Mouse (Mus musculus) adrenal gland, adult 8-10 months (tissue): ENCODE results near the gene Zfp644. TPM values are rescaled to one million over a fixed set of nuclear protein-coding genes. Genes with fewer than 3 reads are reported as not detected.

Experiments used
- DNase-seq: peaks from one replicate; pipeline ENCODE4 v3.0.0; 2022
- total RNA-seq, 4 experiments: library from RNA; stranded (reverse); gene quantifications; 2 replicates each; pipeline ENCODE4 v1.2.4; 2022

The Zfp644 gene
- total RNA-seq, 4 experiments from 2014 or later: 53.2 to 94.2 (median 70.1) TPM

DNA sequence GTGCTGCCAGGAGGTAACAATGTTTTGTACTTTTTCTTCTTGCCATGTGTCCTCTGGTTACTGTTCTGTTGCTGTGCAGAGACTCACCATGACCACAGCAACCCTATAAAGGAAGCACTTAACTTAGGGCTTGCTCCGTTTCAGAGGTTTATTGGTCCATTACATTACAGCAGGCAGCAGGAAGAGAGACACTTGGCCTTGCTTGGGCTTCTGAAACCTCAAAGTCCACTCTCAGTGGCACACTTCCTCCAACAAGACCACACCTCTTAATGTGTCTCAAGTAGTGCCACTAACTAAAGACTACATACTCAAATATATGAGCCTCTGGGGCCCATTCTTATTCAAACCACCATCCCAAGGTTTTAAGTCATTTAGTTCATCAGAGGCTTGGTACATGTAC lies 36.2 kb downstream of the Zfp644 start:
- DNase-seq: no peak

DNA sequence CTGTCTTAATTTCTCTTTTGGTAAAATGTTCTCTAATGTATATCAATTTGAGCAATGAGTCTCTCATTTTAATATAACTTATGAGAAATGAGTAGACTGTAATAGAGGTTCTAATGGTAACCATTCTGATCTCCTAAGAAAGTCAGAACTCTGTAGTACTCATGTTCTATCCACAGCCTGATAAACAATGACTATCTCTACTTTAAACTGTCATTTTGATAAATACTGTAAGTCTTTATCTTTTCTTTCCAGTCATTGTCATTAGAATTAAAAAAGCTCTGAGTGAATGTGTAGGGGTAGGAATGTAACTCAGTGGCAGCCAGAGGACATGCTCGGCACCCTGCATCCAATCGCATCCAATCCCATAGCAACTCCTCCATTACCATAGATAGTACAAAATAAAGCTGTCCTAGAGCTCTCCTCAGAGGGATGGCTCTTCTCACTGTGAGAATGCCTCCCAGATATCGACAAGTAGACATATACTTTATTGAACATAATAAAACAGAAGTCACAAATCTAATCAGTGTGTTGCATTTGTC lies 44.2 kb downstream of the Zfp644 start:
- no peak for DNase-seq

DNA sequence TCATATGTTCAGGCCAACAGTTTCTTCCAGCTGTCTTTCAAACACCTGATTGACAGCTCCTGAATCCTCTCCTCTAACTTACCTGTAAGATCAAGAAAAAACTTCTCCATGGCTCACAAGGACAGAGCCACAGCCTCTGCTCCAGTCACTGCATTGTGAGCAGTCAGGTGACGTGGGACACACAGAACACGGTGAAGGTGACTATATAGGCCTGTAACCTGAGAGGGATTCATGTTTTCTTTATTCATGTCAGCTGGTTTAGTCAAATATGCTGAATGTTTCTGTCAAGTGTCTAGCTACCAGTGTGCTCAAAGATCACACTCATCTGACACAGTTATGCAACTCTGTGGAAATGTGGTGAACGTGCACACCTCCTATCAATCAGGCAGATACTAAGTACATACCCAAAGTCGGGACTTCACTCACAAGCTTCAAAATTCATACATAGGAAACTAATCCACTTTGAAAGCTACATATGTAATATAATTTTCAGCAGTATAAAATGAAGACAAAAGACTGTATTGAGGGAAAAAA lies 44.8 kb downstream of the Zfp644 start:
- DNase-seq: no peak

DNA sequence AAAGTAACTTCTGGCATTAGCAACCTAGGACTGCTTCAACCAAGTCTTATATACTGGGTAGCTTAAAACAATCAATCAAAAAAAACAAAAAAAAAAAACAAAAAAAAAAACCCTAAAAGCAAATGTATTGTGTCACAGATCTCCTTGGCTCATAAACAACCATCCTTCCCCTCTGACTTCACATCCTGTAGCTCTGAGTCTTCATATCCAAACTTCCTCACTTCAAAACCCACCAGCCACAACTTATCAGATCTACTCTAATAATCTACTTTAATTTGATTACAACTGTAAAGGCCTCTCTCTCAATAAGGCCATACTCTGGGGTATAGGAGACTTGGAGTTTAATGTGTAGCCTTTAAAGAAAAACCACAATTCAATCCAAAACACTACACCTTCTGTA lies 47.1 kb downstream of the Zfp644 start:
- DNase-seq: no peak

DNA sequence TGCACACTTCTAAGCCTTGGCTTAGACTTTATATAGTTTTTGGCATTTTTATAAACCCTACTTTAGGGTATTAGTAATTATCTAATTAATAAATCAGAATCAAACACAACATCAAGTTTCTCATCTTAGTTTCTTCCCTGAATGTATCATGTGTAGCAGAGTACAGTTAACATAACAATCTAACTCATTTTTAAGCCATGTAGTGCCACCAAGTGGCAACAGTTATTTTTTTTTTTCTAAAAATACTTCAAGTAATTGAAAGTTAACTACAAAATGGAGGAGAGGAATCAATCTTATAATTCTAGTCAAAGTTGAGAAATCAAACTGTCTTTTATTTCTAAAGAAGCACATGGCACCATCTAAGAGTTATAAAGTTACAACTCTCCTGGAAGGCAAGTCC lies 47.6 kb downstream of the Zfp644 start:
- no peak for DNase-seq

DNA sequence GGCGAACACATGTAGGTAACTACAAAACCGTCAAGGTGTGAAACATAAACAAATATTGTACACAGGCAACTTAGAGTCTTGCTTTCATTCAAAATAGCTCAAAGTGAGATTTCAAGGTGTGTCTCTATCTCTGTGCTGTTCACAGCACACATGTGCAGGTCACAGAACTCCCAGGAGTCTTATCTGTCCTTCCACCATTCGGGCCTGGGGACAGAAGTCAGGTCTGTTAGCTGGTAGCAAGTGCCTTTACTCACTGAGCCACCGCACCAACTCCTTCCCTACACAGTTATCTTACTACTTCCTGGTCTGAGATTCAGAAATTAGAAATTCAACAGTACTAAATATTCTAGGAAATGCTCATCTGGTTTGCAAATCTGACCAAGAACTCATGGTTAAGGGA lies 53.7 kb downstream of the Zfp644 start:
- DNase-seq: no peak

DNA sequence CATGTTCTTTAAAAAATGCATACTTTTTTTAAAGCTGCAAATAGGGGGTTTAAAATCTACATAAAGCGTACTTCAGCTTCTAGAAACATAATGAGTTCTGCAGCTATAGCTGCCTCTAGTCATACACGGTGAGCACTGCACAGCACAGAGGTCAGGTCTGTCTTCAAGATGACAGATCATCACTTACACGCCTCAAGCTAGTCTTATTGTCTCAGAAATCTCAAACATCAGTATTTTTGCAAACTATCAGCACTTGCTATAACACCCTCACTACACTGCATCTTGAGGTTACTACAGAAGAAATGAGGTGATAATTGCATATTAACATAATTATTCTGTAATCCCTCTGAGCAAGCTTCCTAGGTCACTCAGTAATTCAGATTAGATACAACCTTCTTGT lies 55.2 kb downstream of the Zfp644 start:
- no peak for DNase-seq

DNA sequence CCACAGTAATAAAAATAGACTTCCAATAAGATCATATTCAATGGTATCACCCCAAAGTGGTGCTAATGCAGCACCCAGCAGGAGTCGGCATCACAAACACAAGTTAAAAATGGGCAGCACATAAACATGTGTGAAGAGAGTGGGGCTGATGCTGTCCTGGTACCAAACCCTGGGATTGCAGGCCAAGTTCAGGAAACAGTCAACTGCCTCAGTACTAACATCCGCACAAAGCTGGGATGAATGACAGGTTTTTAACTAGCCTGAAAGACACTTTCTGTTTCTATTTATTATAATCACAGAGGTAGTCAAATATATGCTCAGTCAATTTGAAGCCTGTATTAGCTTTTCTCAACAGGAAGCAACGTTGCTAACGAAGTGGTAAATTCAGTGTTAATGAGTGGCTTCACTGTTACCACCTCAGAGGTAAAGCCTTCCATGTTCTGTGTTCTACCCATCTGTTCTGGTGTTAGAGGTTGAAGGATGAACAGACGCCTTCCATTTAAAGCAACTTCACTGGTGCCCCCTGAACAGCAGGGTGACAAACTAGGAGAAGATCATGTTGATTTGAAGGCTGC lies 56.8 kb downstream of the Zfp644 start:
- no peak for DNase-seq

DNA sequence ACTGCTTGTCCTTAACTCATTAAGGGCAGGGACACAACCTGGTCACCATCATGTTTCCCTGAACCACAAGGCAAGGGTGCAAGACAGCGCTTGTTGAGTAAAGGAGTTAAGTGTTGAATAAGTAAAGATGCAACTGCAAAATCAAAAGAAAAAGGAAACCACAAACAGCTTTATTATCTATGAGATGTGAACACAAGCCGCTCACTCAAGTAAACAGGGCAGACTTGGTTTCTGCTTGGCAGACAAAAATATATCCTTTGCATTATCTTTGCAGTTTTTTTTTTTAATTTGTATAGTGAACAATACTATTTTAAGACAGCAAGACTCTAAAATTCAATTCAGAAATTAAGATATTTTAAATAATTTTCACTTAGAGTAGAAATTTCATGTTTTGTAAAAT lies 57.5 kb downstream of the Zfp644 start:
- DNase-seq: no peak

DNA sequence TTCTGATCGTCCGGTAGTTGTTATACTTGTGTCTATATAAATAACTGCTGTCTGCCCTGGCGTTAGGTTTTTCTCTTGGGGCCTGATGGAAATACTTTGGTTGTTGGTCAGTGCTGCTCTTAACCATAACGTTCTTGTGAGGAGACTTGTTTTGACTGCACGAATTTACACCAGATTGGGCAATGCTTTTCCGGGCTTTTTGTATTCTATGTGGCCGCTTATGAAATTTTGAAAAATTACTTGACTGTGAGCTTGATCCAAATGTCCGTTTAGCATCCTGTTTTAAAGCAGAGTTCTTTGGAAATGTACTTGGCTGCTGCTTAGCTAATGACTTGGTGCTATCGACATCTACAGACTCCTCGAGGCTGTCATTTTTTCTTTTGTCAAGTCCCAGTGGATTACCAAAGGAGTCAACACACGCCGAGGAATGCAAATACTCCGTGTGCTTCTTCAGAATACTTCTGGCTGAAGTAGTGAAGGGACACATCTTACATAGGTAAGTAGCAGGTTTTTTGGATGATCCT lies 60.6 kb downstream of the Zfp644 start:
- no peak for DNase-seq

DNA sequence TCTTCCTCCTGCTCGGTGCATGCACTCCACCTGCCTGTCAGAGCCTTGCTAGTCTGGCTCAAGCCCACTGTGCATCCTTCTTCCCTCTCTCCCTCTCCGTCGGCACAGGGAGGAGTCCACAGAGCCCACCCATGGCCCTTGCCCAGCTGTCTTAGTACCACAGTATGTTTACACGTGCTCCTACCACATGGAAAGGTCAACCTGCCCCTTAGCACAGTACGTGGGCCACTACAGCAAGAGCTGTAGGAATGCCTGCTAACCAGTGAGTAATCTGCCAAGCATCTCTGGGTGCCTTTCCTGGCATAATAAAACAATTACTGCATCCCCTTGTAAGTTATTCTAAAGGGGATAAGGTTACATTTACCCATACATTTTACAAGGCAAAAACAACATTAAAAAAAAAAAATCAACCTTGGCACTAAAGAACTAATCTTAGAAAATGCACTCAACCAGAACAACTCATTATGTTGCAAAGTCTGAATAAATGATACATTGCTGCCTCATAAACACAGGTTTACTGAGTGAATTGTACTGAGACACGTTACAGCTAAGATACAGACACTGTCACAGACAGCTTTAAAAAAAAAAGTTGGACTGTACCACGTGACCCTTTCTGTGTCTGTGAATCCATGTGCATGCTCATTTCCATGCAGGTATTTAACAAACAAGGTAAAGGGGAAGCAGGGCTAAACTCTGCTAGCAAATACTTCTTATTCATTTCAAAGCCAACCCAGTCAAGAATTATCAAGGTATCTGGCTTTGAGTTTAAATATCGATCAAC lies 68.5 kb downstream of the Zfp644 start:
- DNase-seq: no peak

DNA sequence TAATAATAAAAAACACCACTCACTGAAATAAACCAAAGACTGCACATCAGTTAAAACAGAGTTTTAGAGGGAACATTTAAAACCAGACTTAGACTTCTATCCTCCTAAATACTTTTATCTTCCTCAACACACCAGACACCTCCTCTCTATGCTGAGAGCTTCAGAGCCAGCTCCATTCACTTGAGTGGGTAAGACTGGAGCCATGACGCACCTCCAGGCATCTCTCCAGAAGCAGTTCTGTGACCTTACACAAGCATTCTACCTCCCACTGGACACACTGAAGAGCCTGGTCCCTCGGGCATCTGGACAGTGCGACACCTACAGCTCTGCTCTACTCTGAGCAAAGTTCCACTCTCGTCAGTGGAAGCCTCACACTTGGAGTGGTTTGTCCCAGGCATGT lies 73.8 kb downstream of the Zfp644 start:
- no peak for DNase-seq

DNA sequence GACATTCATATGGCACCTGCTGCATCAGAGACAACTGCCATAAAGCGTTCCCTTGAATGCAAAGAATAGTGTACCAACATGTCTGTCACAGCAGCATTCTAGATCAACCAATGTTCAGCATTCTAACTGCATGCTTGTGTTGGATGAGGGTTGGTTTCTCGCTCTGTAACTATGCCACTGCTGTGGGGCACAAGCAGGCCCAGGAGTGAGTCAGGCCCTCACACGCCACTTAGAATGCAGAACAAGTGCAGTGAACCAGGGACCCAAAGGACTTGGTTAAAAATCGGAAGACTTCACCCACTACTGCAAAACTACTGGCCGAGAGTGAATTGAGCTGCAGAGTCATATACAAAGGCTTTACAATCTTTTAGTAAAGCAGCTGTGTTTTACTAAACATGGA lies 74.9 kb downstream of the Zfp644 start:
- DNase-seq: no peak

DNA sequence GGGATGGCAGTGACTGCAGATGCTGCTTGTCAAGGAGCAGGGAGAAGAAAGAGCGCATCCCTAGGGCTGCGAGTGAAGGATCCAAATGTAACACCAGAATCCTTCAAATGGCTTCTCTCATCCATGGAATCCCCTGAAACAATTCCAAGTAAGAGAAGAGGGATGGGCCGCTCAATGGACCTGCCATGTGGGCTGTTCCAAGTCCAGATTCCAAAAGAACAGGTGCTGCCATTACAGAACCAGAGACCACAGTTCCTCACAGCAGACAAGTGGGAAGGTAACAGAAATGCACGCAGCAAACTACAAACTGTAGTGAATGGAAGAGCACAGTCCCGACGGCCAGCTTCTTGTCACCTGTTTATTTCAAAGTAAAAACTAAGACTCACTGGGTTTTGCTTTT lies 76.6 kb downstream of the Zfp644 start:
- DNase-seq: no peak

DNA sequence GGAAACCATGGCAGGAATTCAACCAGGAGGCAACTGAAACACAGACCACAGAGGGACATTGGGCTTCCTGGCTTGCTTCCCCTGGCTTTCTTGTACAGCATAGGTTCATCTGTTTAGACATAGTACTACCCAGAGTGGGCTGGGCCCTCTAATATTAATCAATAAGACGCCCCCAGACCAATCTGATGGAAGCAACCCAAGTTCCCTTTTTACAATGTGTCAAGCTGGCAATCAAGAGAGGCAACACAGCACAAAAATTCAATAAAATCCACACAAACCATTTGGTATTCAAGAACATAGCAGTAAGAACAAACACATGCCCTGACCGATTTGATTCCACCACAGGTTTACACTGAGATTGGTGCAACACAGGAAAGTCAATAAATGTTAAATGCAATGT lies 82.1 kb downstream of the Zfp644 start:
- no peak for DNase-seq

DNA sequence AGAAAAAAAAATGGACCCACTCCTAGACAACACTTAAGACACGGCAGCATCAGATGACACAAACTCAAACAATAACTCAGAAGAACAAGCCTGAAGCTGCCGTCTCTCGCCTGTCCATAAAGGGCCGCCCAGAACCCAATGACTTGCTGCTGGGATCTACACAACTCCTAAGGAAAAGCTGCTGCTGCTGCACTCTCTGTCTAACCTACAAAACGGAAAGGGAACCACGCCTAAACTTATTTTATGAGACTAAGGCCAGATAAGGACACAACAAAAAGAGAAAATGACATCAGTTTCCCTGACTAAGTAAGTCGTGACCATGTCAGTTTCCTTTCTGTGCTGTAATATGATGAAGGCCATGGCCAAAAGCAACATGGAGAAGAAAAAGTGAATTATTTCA lies 82.5 kb downstream of the Zfp644 start:
- no peak for DNase-seq

DNA sequence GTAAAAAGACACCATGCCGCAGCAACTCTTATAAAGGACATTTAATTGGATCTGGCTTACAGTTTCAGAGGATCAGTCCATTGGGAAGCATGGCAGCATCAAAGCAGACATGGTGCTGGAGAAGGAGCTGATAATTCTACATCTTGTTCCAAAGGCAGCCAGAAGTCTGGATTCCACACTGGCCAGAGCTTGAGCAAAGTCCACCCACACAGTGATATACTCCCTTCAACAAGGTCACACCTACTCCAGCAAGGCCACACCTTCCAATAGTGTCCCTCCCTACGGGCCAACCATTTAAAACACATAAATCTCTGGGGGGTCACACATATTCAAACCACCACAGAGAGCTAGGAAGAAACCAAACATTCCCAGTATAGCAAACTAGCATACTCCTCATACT lies 84.9 kb downstream of the Zfp644 start:
- DNase-seq: no peak

DNA sequence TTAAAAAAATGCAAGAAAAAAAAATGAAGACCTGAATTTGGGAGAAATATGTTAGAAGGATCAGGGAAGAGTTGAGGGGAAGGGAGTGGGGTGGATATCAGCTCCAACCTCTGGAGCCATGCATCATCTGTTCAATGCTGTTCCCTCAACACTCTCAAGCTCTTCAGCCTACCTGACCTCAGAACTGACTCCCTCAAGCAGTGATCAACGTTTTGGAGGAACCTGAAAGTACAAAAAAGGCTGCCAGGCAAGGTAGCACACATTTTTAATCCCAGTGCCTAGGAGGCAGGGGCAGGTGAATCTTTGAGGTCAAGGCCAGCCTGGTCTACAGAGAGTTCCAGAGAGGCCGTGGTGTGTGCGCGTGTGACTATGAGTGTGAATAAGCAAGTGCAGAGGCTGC lies 88.3 kb downstream of the Zfp644 start, which contains the start of gene Gm17304:
Gene Gm17304, plus strand, starts transcription at position 301 of the 400 bp plus-strand sequence.
- no peak for DNase-seq

DNA sequence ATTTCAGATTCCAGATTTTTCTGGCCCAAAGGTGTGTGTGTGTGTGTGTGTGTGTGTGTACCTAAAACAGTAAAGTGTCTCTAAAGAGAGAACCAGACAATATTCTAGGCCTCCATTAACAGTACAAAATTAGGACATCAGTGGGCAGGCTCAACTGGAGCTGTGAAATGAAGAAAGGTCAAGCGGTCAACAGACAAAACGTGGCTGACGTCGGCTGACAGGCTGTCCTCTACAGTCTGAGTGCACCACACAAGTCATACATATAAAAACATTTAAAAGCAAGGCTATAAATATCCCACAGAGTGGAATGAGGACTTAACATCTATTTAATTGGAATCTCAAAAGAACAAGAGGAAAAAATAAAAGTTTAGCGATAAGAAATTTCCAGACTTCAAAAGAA lies 90.0 kb downstream of the Zfp644 start:
- DNase-seq: no peak

DNA sequence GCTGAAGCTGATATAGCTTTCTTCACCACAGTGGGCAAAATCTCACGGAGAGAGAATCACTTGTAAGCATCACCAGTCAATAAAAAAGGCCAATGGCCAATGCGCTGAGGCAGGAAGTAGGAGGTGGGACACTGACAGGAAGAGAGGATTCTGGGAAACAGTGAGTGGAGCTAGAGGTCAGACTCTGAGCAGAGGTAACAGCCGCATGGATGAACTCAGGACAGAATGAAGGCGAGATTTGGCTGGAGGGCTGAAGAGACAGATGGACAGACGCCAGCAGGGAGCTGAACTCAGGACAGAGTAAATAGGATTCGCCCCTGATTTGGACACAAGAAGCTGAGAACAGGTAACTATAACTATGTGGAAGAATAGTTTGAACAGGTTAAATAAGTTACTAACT lies 92.0 kb downstream of the Zfp644 start:
- DNase-seq: no peak

DNA sequence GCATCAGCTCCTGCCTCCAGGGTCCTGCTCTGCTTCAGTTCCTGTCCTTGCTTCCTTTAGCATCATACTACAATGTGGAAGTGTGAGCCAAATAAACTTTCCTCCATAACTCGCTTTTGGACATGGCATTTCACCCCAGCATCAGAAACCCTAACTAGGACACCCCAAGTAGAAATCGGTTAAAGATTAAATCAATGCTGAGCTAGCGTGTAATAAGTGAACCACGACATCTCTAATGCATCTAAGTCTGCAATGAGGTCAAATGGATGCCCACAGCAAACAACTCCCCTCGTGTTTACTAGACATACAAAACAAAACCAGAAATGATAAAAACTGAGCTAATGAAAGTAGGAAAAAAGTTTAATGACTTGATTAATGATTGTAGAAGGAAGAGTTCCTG lies 92.7 kb downstream of the Zfp644 start:
- DNase-seq: no peak

DNA sequence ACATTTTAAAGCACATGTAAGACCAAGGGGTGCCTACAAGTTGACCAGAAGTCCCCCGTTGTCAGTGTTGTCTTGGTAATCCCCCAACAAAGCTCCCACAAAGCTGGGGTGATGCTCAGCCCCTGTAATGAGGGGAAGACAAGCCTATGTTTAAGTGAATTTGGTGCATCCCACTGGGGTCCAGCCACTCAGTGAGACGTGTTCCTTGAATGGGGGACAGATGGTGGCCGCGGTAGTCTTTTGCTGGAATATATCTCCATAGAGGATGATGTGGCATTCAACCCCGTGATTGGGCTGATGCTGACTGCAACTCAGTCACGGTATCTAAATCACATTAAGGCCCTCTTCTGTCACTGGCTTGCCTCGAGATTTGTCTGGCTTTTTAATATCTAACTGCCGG lies 97.6 kb downstream of the Zfp644 start:
- no peak for DNase-seq

DNA sequence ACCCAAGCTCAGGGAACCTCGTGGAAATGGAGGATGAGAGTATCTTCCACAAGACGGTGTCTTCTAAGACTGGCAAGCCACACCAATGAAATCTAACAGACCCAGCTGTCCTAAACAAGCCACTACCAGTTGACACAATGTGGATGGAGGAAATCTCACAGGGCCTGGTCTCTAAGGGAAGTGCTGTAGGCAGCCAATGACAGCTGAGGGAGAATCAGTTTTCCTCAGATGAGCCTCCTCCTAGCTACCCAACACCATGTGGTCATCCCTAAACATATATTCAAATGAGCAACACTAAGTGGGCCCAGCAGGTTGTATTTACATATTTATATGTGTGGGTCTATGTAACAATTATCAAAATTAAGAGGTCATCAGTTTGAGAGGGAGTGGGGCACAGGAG lies 99.6 kb downstream of the Zfp644 start:
- no peak for DNase-seq

DNA sequence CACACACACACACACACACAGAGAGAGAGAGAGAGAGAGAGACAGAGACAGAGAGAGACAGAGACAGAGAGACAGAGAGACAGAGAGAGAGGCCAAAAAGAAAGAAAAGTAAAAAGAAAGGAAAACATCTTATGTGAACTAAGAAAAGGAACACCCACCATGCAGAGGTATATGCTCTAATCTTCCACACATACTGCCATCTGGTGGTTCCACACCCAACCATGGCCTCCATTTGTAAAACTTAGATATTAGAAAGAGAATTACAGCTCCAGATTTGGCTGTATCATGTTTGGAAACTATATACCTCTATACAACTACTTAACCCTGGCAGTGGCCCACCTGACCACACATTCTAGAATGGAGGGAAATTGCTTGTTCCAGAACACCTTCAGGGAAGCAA lies 102.7 kb downstream of the Zfp644 start:
- no peak for DNase-seq
